Mouse (Mus musculus): ENCODE results near the gene Fbxo48. TPM values are rescaled to one million over a fixed set of nuclear protein-coding genes. Genes with fewer than 3 reads are reported as not detected.

Gene Fbxo48
- 0.57 and 0.63 TPM in 2 replicates for polyA plus RNA-seq (2012; rRNA removed)

GRCm38 (mm10) chr11:16950976-16951760 lies at the start of gene Fbxo48:
Fbxo48 (plus strand) TSS chr11:16951375.
- H3K4me3 ChIP-seq (ENCODE audit: insufficient read depth, low read length): peak within 1 kb of the TSS; percentile 65
- H3K27ac ChIP-seq (ENCODE audit: insufficient read depth, low read length): no peak within 1 kb of the TSS
- no peaks in the 10 kb centered on the region for H3K4me1 ChIP-seq (ENCODE audit: control insufficient read depth, insufficient read depth, low read length)
- TF ChIP-seq POLR2A (IDR thresholded peaks at IDR 0.05; ENCODE audit: extremely low read depth, insufficient read depth, low read length) (no peak), CTCF (IDR thresholded peaks at IDR 0.05; ENCODE audit: extremely low read depth, insufficient read depth, low read length) (no peak)

- Histone ChIP-seq H3K4me3 (ENCODE audit: insufficient read depth, low read length) (no peak overlapping the region), H3K27ac (ENCODE audit: insufficient read depth, low read length) (no peak overlapping the region), H3K4me1 (ENCODE audit: control insufficient read depth, insufficient read depth, low read length) (no peaks in the 10 kb centered on the region)
- no peak for TF ChIP-seq CTCF (IDR thresholded peaks at IDR 0.05; ENCODE audit: extremely low read depth, insufficient read depth, low read length)
- TF ChIP-seq POLR2A (IDR thresholded peaks at IDR 0.05; ENCODE audit: extremely low read depth, insufficient read depth, low read length): no peak
Observed at GRCm38 (mm10) chr11:16904302-16905011, 46.7 kb upstream of the Fbxo48 start.

- no peaks in the 10 kb centered on the region for H3K4me1 ChIP-seq (ENCODE audit: control insufficient read depth, insufficient read depth, low read length)
- TF ChIP-seq CTCF (IDR thresholded peaks at IDR 0.05; ENCODE audit: extremely low read depth, insufficient read depth, low read length) (no peak), POLR2A (IDR thresholded peaks at IDR 0.05; ENCODE audit: extremely low read depth, insufficient read depth, low read length) (no peak)
- H3K27ac ChIP-seq (ENCODE audit: insufficient read depth, low read length): no peak overlapping the region
- no peak overlapping the region for H3K4me3 ChIP-seq (ENCODE audit: insufficient read depth, low read length)
Observed at GRCm38 (mm10) chr11:16905012-16905332, 46.2 kb upstream of the Fbxo48 start.

GRCm38 (mm10) chr11:16906530-16906929 lies 44.6 kb upstream of the Fbxo48 start:
- Histone ChIP-seq H3K4me1 (ENCODE audit: control insufficient read depth, insufficient read depth, low read length) (no peaks in the 10 kb centered on the region), H3K27ac (ENCODE audit: insufficient read depth, low read length) (no peak overlapping the region), H3K4me3 (ENCODE audit: insufficient read depth, low read length) (no peak overlapping the region)
- TF ChIP-seq POLR2A (IDR thresholded peaks at IDR 0.05; ENCODE audit: extremely low read depth, insufficient read depth, low read length) (no peak), CTCF (IDR thresholded peaks at IDR 0.05; ENCODE audit: extremely low read depth, insufficient read depth, low read length) (no peak)

GRCm38 (mm10) chr11:16907517-16908129 lies 43.6 kb upstream of the Fbxo48 start:
- TF ChIP-seq POLR2A (IDR thresholded peaks at IDR 0.05; ENCODE audit: extremely low read depth, insufficient read depth, low read length) (no peak), CTCF (IDR thresholded peaks at IDR 0.05; ENCODE audit: extremely low read depth, insufficient read depth, low read length) (no peak)
- H3K4me1 ChIP-seq (ENCODE audit: control insufficient read depth, insufficient read depth, low read length): no peaks in the 10 kb centered on the region
- H3K27ac ChIP-seq (ENCODE audit: insufficient read depth, low read length): no peak overlapping the region
- H3K4me3 ChIP-seq (ENCODE audit: insufficient read depth, low read length): no peak overlapping the region

- no peak overlapping the region for H3K4me3 ChIP-seq (ENCODE audit: insufficient read depth, low read length)
- H3K4me1 ChIP-seq (ENCODE audit: control insufficient read depth, insufficient read depth, low read length): no peaks in the 10 kb centered on the region
- TF ChIP-seq POLR2A (IDR thresholded peaks at IDR 0.05; ENCODE audit: extremely low read depth, insufficient read depth, low read length) (no peak), CTCF (IDR thresholded peaks at IDR 0.05; ENCODE audit: extremely low read depth, insufficient read depth, low read length) (no peak)
- no peak overlapping the region for H3K27ac ChIP-seq (ENCODE audit: insufficient read depth, low read length)
Observed at GRCm38 (mm10) chr11:16914756-16915155, 36.4 kb upstream of the Fbxo48 start.

GRCm38 (mm10) chr11:16915850-16916249 lies 35.3 kb upstream of the Fbxo48 start:
- Histone ChIP-seq H3K4me3 (ENCODE audit: insufficient read depth, low read length) (no peak overlapping the region), H3K27ac (ENCODE audit: insufficient read depth, low read length) (no peak overlapping the region), H3K4me1 (ENCODE audit: control insufficient read depth, insufficient read depth, low read length) (no peaks in the 10 kb centered on the region)
- TF ChIP-seq POLR2A (IDR thresholded peaks at IDR 0.05; ENCODE audit: extremely low read depth, insufficient read depth, low read length) (no peak), CTCF (IDR thresholded peaks at IDR 0.05; ENCODE audit: extremely low read depth, insufficient read depth, low read length) (no peak)

GRCm38 (mm10) chr11:16917512-16917911 lies 33.7 kb upstream of the Fbxo48 start:
- TF ChIP-seq POLR2A (IDR thresholded peaks at IDR 0.05; ENCODE audit: extremely low read depth, insufficient read depth, low read length) (no peak), CTCF (IDR thresholded peaks at IDR 0.05; ENCODE audit: extremely low read depth, insufficient read depth, low read length) (no peak)
- Histone ChIP-seq H3K4me1 (ENCODE audit: control insufficient read depth, insufficient read depth, low read length) (no peaks in the 10 kb centered on the region), H3K27ac (ENCODE audit: insufficient read depth, low read length) (no peak overlapping the region), H3K4me3 (ENCODE audit: insufficient read depth, low read length) (no peak overlapping the region)

GRCm38 (mm10) chr11:16932159-16932558 lies 19.0 kb upstream of the Fbxo48 start:
- Histone ChIP-seq H3K4me3 (ENCODE audit: insufficient read depth, low read length) (no peak overlapping the region), H3K27ac (ENCODE audit: insufficient read depth, low read length) (no peak overlapping the region), H3K4me1 (ENCODE audit: control insufficient read depth, insufficient read depth, low read length) (no peaks in the 10 kb centered on the region)
- no peak for TF ChIP-seq POLR2A (IDR thresholded peaks at IDR 0.05; ENCODE audit: extremely low read depth, insufficient read depth, low read length)
- no peak for TF ChIP-seq CTCF (IDR thresholded peaks at IDR 0.05; ENCODE audit: extremely low read depth, insufficient read depth, low read length)

Measured in cortical plate, adult 2 months (tissue).